Mouse (Mus musculus) forebrain, embryonic 12.5 days (tissue): ENCODE results near the gene Gm49380. TPM values are rescaled to one million over a fixed set of nuclear protein-coding genes. Genes with fewer than 3 reads are reported as not detected.

Source experiments
- ATAC-seq: fragments of 200-750 bp; cut with Nextera tagmentation; 2 replicates; pipeline ENCODE4 v1.8.0; 2017; ENCODE audit warnings: moderate TSS enrichment; ENCODE audit not compliant: low FRiP score
- H3K27ac ChIP-seq: fragments of 300-500 bp; sonication (generic); 2 replicates; pipeline ENCODE4 v1.5.1; 2016; ENCODE audit warnings: mild to moderate bottlenecking
- H3K27me3 ChIP-seq: fragments of 300-500 bp; sonication (generic); 2 replicates; pipeline ENCODE4 v1.6.1; 2016; ENCODE audit warnings: mild to moderate bottlenecking
- H3K36me3 ChIP-seq: fragments of 300-500 bp; sonication (generic); replicated peaks from 2 replicates; pipeline ENCODE4 v1.6.1; 2016; ENCODE audit warnings: mild to moderate bottlenecking
- H3K4me1 ChIP-seq: fragments of 300-500 bp; sonication (generic); 2 replicates; pipeline ENCODE4 v1.6.1; 2016
- H3K4me2 ChIP-seq: fragments of 300-500 bp; sonication (generic); 2 replicates; pipeline ENCODE4 v1.6.1; 2016; ENCODE audit warnings: mild to moderate bottlenecking, moderate library complexity
- H3K4me3 ChIP-seq: fragments of 300-500 bp; sonication (generic); replicated peaks from 2 replicates; pipeline ENCODE4 v1.5.1; 2016; ENCODE audit warnings: mild to moderate bottlenecking
- H3K9ac ChIP-seq: fragments of 300-500 bp; sonication (generic); 2 replicates; pipeline ENCODE4 v1.6.1; 2016; ENCODE audit warnings: mild to moderate bottlenecking
- H3K9me3 ChIP-seq: fragments of 300-500 bp; sonication (generic); 2 replicates; pipeline ENCODE4 v1.6.1; 2016
- WGBS: fragments of 180-500 bp; shearing (Covaris S2); methylation state at CpG from one replicate; pipeline ENCODE4 v1.1.7; 2016; 5-methylcytosine and 5-hydroxymethylcytosine counted together
- polyA plus RNA-seq: library from polyadenylated mRNA; unstranded; fragments of >200 nt; fragmentation: Nextera tagmentation; extraction: Ambion mirVana; gene quantifications from 2 replicates; pipeline ENCODE4 v1.2.1, GENCODE M21; 2016

Gm49380 gene
- 0.14 and 0.36 TPM in 2 replicates for polyA plus RNA-seq

DNA sequence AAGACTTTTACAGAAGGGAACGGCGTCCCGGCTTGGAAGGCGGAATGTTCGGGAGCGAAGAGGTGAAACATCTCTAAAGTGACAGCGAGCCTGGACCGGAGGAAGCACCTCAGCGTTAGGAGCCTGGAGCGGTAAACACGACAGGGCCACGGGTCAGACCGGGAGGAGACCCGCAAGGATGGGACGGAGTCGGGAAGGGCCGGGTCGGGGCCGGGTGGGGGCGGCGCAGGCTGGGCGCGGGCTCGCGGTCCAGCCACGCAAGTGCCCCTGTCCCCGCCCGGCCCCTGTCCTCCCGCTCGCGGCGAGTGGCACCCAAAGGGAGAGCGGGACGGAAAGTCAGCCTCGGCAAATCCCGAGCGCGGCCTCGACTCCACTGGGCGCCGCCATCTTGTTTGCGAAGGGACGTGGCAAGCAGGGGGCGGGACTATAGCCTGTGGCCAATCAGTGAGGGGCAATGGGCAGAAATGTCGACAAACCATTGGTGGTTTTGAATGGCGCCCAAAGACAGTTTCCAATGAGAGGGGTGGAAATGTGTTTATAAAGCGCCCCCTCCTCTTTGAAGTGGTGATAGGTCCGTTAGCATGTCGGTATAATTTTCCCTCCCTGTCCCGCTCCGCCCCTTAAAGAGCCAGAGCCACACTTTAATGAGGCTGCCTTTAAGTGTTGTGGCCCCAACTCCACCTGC is at the start of gene Gm49380, which contains the start of gene Rnf26:
TSS of gene Gm49380 (minus strand) at position 396 of the 685 bp plus-strand sequence.
TSS of gene Rnf26 (minus strand) at position 413 of the 685 bp plus-strand sequence.
- ATAC-seq: peak; percentile 96
- Histone ChIP-seq H3K36me3 (peaks cover 10% of the 10 kb centered on the region; the same call in 1 of the 2 replicates), H3K4me2 (peak within 1 kb of the TSS; percentile 59), H3K27ac (0 out of 2 replicates have a peak within 1 kb of the TSS, but pooled peaks have one; percentile 59), H3K27me3 (no peaks in the 10 kb centered on the region), H3K9me3 (no peaks in the 10 kb centered on the region), H3K4me1 (peaks cover 32% of the 10 kb centered on the region), H3K4me3 (peak within 1 kb of the TSS; percentile 80), H3K9ac (peak within 1 kb of the TSS; percentile 80)
- under 1% methylated on average over 42 of the region's 51 CpGs for WGBS

DNA sequence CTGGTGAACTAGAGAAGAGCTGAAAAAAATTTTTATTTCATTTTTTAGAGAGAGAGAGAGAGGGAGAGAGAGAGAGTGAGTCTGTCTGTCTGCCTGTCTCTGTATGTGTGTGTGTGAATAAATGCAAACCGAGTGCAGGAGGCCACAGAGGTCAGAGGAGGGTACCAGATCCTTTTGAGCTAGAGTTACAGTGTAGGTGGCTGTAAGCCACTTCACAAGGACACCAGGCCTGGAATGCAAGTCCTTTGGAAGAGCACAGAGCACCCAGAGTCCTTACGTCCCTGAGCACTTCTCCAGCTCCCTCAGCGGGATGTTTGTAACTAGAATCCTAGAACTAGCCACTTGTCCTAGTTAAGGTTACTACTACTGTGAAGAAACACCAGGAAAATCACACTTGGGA is 46.6 kb upstream of the Gm49380 start:
- Histone ChIP-seq H3K27ac (no peak overlapping the region), H3K9ac (no peak overlapping the region), H3K9me3 (no peaks in the 10 kb centered on the region), H3K36me3 (peaks cover 75% of the 10 kb centered on the region), H3K27me3 (no peaks in the 10 kb centered on the region), H3K4me2 (no peak overlapping the region), H3K4me1 (no peaks in the 10 kb centered on the region), H3K4me3 (no peak overlapping the region)
- ATAC-seq: no peak
- WGBS: 89% methylated on average over 3 of the region's 3 CpGs

DNA sequence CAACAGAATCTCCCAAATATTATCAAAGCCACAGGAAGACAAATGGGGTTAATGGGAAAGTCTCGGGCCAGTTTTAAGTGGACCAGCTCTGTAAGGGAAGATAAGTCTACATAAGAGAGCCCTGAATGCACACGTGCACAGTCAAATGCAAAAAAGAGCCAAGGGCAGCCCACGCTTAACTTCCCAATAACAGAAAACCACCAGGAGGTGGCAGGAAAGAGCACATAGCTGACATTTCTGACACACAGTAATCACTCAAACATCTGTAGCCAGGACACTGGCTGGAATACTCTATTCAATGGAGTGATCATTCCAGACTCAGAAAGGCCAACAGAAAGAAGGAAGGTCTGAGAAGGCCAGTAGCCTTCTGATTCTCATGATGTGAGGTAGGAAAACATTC is 34.0 kb upstream of the Gm49380 start:
- ATAC-seq: no peak
- Histone ChIP-seq H3K9me3 (no peaks in the 10 kb centered on the region), H3K27ac (no peak overlapping the region), H3K27me3 (no peaks in the 10 kb centered on the region), H3K36me3 (peaks cover 51% of the 10 kb centered on the region), H3K9ac (no peak overlapping the region), H3K4me1 (no peaks in the 10 kb centered on the region), H3K4me3 (no peak overlapping the region), H3K4me2 (no peak overlapping the region)
- WGBS: 64% methylated on average over 3 of the region's 3 CpGs

DNA sequence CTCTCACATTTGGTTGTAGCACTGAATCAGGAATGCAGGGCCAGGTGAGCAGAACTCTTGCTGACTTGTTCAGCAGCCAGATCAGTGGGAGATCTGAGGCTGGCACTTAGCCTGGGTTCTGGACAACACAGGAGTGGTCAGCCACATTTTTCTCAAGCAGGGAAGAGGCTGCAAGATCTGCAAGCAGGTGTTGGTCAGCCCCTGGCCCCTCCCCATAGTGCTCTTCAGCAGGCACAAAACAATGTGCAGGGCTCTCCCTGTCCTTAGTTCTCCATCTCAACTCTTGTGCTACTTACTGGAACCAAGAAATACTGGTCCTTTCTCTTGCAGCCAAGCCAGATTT is 31.4 kb upstream of the Gm49380 start:
- ATAC-seq: no peak
- Histone ChIP-seq H3K4me2 (no peak overlapping the region), H3K27me3 (no peaks in the 10 kb centered on the region), H3K4me3 (no peak overlapping the region), H3K9me3 (no peaks in the 10 kb centered on the region), H3K9ac (no peak overlapping the region), H3K27ac (no peak overlapping the region), H3K36me3 (peaks cover 56% of the 10 kb centered on the region), H3K4me1 (no peaks in the 10 kb centered on the region)

DNA sequence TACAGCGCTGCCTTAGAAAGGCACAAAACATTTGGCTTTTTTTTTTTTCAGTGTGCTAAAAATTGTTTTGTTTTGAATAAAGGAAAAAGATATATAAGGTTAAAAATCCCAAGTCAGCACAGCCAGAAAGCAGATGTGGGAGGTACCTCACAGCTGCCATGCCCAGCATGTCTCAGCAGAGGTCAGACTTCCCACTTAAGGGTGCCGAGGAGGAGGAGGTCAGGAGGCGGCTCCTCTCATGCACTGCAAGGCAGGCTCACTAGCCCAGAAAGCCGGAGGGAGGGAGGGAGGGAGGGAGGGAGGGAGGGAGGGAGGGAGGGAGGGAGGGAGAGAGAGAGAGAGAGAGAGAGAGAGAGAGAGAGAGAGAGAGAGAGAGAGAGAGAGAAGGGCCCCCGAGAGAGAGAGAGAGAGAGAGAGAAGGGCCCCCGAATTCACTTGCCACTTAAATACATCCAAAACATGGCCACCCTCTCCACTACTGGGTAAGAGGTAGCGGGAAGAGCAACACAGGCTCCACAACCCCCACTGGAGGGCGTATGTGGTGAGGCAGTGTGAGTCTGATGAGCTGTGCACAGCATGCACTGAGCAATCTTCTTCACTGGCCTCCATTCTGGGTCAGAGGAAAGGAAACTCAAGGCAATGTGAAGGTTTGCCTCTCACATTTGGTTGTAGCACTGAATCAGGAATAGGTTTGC is 30.9 kb upstream of the Gm49380 start:
- ATAC-seq: no peak
- H3K9ac ChIP-seq: no peak overlapping the region
- no peak overlapping the region for H3K4me3 ChIP-seq
- H3K27me3 ChIP-seq: no peaks in the 10 kb centered on the region
- H3K9me3 ChIP-seq: no peaks in the 10 kb centered on the region
- no peak overlapping the region for H3K4me2 ChIP-seq
- 22% methylated on average over 6 of the region's 8 CpGs for WGBS
- peaks cover 51% of the 10 kb centered on the region for H3K36me3 ChIP-seq
- no peak overlapping the region for H3K27ac ChIP-seq
- H3K4me1 ChIP-seq: no peaks in the 10 kb centered on the region

DNA sequence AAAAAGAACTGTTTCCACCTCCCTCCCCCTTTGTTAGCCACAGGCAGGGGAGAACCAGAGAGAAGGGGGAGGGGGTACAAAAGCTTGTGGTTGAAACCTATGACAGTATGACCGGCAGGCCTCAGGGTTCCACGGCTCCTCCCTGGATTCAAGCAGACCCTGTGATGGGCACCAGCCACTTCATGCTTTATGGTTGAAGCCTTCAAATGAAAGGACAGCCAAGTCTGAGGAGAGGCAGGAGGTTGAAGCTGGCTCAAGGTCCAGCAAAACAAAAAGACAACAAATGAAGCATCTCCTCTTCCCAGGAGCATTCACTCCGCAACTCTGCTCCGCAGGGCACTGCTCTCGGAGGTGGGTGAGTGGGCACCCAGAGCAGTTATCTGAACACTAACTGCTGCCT is 30.1 kb upstream of the Gm49380 start:
- Histone ChIP-seq H3K4me2 (no peak overlapping the region), H3K4me3 (no peak overlapping the region), H3K36me3 (peaks cover 44% of the 10 kb centered on the region), H3K9me3 (no peaks in the 10 kb centered on the region), H3K27ac (no peak overlapping the region), H3K27me3 (no peaks in the 10 kb centered on the region), H3K4me1 (no peaks in the 10 kb centered on the region), H3K9ac (no peak overlapping the region)
- ATAC-seq: no peak
- 67% methylated on average over 5 of the region's 5 CpGs for WGBS

DNA sequence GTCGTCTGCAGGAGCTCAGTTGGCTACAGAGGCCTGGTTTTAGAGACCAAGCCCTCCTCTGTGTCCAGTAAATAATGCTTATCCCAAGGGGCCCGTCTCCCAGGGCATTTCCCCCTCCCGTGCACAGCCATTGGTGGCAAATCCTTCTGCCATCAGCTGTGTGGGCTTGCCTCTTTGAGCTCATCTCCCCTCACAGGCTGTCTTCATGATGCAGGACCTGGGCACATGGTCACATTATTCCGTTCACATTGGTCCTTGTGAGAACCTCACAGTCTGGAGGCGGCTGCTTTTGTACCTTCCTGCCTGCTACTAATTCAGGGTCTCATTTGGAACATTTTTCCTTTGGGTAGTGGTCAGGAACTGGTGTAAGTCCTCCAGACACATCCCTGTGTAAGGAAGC is 28.7 kb upstream of the Gm49380 start:
- Histone ChIP-seq H3K9ac (no peak overlapping the region), H3K27ac (no peak overlapping the region), H3K4me1 (no peaks in the 10 kb centered on the region), H3K36me3 (peaks cover 47% of the 10 kb centered on the region), H3K4me2 (no peak overlapping the region), H3K4me3 (no peak overlapping the region), H3K27me3 (peaks cover 1% of the 10 kb centered on the region; the same call in 1 of the 2 replicates), H3K9me3 (no peaks in the 10 kb centered on the region)
- ATAC-seq: no peak
- 66% methylated on average over 5 of the region's 5 CpGs for WGBS

DNA sequence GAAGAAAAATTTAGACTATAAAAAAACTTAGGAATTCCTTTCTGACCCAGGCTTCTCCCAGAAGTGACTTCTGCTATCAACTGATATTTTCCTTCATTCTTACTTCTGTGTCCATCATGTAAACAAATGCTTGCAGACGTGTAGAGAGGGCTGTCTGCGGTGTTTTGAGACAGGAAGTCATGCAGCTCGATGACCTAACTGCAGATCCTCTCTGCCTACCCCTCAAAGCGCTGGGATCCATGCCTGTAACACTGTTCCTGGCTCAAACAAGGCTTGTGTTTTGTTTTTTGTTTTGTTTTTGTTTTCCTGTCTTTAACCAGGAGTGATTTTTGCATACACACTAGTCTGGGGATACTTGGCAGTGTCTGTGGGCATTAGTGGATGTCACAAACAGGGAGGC is 24.5 kb upstream of the Gm49380 start:
- Histone ChIP-seq H3K4me2 (no peak overlapping the region), H3K36me3 (peaks cover 31% of the 10 kb centered on the region), H3K27ac (no peak overlapping the region), H3K9me3 (no peaks in the 10 kb centered on the region), H3K27me3 (peaks cover 42% of the 10 kb centered on the region), H3K4me3 (no peak overlapping the region), H3K4me1 (peaks cover 32% of the 10 kb centered on the region), H3K9ac (no peak overlapping the region)
- WGBS: 79% methylated on average over 4 of the region's 4 CpGs
- no peak for ATAC-seq

DNA sequence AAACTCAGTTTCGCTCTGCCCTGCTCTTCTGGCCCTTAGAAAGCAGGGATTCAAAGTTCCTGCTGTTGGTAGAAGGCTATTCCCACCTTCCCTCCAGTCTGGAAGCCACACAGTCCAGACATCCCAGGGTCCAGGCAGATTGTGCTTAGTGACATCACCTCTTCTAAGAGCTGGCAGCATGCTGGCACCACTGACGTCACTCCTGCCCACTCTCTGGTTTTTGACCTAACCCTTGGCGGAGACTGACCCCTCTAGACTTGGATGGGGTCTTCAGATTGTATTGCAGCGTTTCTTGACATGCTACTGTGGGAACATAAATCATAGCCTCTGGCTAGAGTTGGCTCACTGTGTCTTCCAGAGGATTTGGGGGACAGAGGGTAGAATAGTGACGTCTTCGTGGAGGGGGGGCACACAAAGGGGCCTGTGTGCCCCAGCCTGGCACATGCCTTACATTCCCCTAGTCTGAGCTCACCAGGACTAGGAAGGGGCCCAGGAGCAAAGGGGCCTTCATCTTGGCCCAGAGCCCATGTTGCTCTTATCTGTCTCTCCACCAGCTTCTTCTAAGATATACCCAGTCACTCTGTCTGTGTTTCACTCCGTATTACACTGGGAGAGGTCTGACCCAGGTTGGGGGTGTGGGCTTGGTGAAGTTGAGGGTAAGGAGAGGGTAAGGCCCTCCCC is 22.6 kb upstream of the Gm49380 start:
- no peak for ATAC-seq
- no peaks in the 10 kb centered on the region for H3K9me3 ChIP-seq
- no peak overlapping the region for H3K27ac ChIP-seq
- H3K4me3 ChIP-seq: peak overlapping the region; percentile 51
- H3K9ac ChIP-seq: peak overlapping the region; percentile 60; the same call in 1 of the 2 replicates
- WGBS: 65% methylated on average over 7 of the region's 7 CpGs
- peaks cover 40% of the 10 kb centered on the region for H3K4me1 ChIP-seq
- H3K4me2 ChIP-seq: peak overlapping the region; percentile 90
- peaks cover 18% of the 10 kb centered on the region for H3K36me3 ChIP-seq
- peaks cover 61% of the 10 kb centered on the region for H3K27me3 ChIP-seq

DNA sequence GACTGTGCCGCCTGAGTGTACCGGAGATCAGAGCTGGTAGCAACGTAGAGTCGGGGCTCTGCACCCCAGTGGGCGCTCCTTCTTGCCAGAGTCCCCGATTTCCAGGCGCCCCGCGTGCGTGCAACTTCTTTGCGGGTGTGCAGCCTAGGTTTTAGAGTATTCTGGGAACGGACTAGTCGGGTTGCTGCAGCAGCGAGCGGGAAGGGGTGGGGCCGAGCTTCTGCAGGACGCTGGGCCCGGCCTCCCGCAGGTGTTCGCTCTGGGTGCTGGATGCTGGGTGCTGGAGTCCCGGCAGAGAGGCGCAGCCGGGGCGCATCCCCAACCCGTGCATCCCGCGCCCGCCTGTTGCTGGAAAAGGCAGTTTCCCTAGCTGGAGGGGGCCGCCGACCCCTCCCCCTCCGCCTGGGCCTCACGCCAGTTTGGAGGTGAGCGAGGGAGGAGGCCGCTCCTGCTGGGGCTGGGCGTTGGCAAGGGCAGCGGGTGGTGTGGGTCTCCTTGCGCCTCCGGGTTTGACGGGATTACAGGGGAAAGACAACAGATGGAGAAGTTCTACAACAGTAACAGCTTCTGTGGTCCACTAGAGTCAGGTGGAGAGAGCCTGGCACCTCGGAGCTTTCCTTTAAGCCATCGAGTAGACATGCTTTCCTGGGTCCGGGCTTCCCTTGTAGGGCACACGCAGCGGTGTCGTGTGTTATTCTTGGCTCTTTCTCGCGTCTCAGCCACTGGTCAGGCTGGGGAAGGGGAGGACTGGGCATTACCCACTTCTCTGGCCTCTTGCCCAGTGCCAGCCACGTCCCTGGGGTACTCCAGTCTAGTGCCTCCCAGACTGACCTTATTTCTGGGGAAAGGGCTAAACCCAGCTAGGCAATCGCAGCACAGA is 21.8 kb upstream of the Gm49380 start:
- peak overlapping the region; percentile 60 for H3K9ac ChIP-seq
- peaks cover 48% of the 10 kb centered on the region for H3K4me1 ChIP-seq
- H3K27ac ChIP-seq: 0 out of 2 replicates have a peak overlapping the region, but pooled peaks have one; percentile 19
- H3K4me2 ChIP-seq: peak overlapping the region; percentile 90
- peaks cover 10% of the 10 kb centered on the region for H3K36me3 ChIP-seq
- 4% methylated on average over 49 of the region's 49 CpGs for WGBS
- ATAC-seq: peak; percentile 13; the same call in 1 of the 2 replicates
- peaks cover 65% of the 10 kb centered on the region for H3K27me3 ChIP-seq
- H3K4me3 ChIP-seq: peak overlapping the region; percentile 51
- H3K9me3 ChIP-seq: no peaks in the 10 kb centered on the region

DNA sequence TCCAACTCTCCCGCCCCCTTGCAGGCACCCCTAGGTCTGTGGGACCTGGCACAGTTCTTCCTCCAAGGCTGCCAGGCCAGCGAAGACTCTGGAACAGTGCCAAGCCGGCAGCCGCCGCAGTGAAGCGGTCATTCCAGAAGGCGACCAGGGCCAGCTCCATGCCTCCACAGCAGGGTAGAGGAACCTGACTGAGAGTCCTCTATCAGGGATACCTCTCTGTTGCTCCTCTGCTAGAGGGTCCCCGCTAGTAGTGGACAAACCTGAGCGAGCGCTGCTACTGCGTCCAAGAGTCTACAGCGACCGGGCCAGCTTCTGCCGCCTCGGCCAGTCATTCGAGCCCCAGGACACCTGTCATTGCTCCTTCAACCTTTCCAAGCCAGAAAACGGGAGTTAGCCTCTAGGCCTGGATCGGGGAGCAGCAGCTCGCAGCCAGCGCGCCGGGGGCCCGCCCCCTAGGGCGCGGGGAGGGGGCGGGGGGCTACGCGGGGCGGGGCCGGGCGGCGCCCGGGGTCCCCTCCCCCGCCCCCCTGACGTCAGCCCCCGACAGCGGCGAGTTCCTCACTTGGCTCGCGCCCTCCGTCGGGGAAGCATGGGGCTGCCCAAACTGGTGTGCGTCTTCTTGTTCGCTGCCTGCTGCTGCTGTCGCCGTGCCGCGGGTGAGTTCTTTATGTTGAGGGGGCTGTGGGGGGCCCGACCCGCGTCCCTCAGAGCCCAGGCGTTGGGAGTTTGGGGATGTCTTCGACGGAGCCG is 21.0 kb upstream of the Gm49380 start, which contains the start of gene Mcam:
TSS of gene Mcam (plus strand) at position 369 of the 750 bp plus-strand sequence.
- peak within 1 kb of the TSS; percentile 90 for H3K4me2 ChIP-seq
- peak within 1 kb of the TSS; percentile 60 for H3K9ac ChIP-seq
- H3K9me3 ChIP-seq: no peaks in the 10 kb centered on the region
- H3K4me3 ChIP-seq: peak within 1 kb of the TSS; percentile 51
- WGBS: under 1% methylated on average over 53 of the region's 55 CpGs
- peaks cover 7% of the 10 kb centered on the region; the same call in 1 of the 2 replicates for H3K36me3 ChIP-seq
- H3K27ac ChIP-seq: 0 out of 2 replicates have a peak within 1 kb of the TSS, but pooled peaks have one; percentile 19
- peaks cover 56% of the 10 kb centered on the region for H3K4me1 ChIP-seq
- H3K27me3 ChIP-seq: peaks cover 70% of the 10 kb centered on the region
- ATAC-seq: peak; percentile 45; the same call in 1 of the 2 replicates
